Mouse (Mus musculus) heart, embryonic 14.5 days (tissue): ENCODE data around the gene Bdnf. TPM values are rescaled to one million over a fixed set of nuclear protein-coding genes. Genes with fewer than 3 reads are reported as not detected.

ENCODE experiments used
- ATAC-seq: fragments of 200-750 bp; cut with Nextera tagmentation; 2 replicates; pipeline ENCODE4 v1.8.0; 2017; ENCODE audit warnings: low read depth, moderate TSS enrichment; ENCODE audit not compliant: insufficient number of reproducible peaks, insufficient read depth, low FRiP score
- H3K27ac ChIP-seq, 2 experiments: fragments of 200-500 bp in 1 of 2; fragments of 300-500 bp in 1 of 2; sonication (generic) in 1 of 2; replicated peaks in 1 of 2; 2 replicates each; pipeline ENCODE4 v1.5.1; 2012 to 2014; ENCODE audit warnings: low read depth in 2 of 2, low read length in 2 of 2, control low read depth in 1 of 2, mild to moderate bottlenecking in 1 of 2, mixed read lengths in 1 of 2; ENCODE audit not compliant: control insufficient read depth in 1 of 2, insufficient read depth in 1 of 2
- H3K27me3 ChIP-seq: fragments of 300-500 bp; sonication (generic); 2 replicates; pipeline ENCODE4 v1.6.1; 2014; ENCODE audit warnings: mild to moderate bottlenecking, low read length, control low read depth; ENCODE audit not compliant: control insufficient read depth, insufficient read depth
- H3K36me3 ChIP-seq: fragments of 300-500 bp; sonication (generic); 2 replicates; pipeline ENCODE4 v1.6.1; 2014; ENCODE audit warnings: mild to moderate bottlenecking, control low read depth, low read length, mixed read lengths; ENCODE audit not compliant: control insufficient read depth, insufficient read depth
- H3K4me1 ChIP-seq, 2 experiments: fragments of 200-500 bp in 1 of 2; fragments of 300-500 bp in 1 of 2; sonication (generic) in 1 of 2; 2 replicates each; pipeline ENCODE4 v1.6.1; 2012 to 2014; ENCODE audit warnings: low read length in 2 of 2, control low read depth in 1 of 2, mixed read lengths in 1 of 2; ENCODE audit not compliant: control insufficient read depth in 2 of 2, insufficient read depth in 2 of 2
- H3K4me2 ChIP-seq: fragments of 300-500 bp; sonication (generic); 2 replicates; pipeline ENCODE4 v1.6.1; 2014; ENCODE audit warnings: mild to moderate bottlenecking, low read length
- H3K4me3 ChIP-seq, 2 experiments: fragments of 200-500 bp in 1 of 2; fragments of 300-500 bp in 1 of 2; sonication (generic) in 1 of 2; 2 replicates each; pipeline ENCODE4 v1.5.1; 2012 to 2014; ENCODE audit warnings: low read length in 2 of 2, mild to moderate bottlenecking in 2 of 2, control low read depth in 1 of 2, low read depth in 1 of 2, moderate library complexity in 1 of 2; ENCODE audit not compliant: control insufficient read depth in 1 of 2, insufficient read depth in 1 of 2
- H3K9ac ChIP-seq: fragments of 300-500 bp; sonication (generic); 2 replicates; pipeline ENCODE4 v1.6.1; 2014; ENCODE audit warnings: mild to moderate bottlenecking, low read length
- H3K9me3 ChIP-seq: fragments of 300-500 bp; sonication (generic); 2 replicates; pipeline ENCODE4 v1.6.1; 2016; ENCODE audit warnings: low read length, control low read depth; ENCODE audit not compliant: control insufficient read depth
- WGBS: fragments of 180-500 bp; shearing (Covaris S2); extraction: QIAGEN DNeasy Blood & Tissue Kit; methylation state at CpG from one replicate; pipeline ENCODE4 v1.1.7; 2014; 5-methylcytosine and 5-hydroxymethylcytosine counted together
- polyA plus RNA-seq: library from polyadenylated mRNA; unstranded; fragments of >200 nt; fragmentation: Nextera tagmentation; extraction: Ambion mirVana; gene quantifications from 2 replicates; pipeline ENCODE4 v1.2.1, GENCODE M21; 2014

Gene Bdnf
- polyA plus RNA-seq, 1 experiment from 2014 or later: 0.45 TPM

GRCm38 (mm10) chr2:109711049-109711448 is 36.5 kb downstream of the Bdnf start:
- H3K27ac ChIP-seq: no peak overlapping the region
- no peaks in the 10 kb centered on the region for H3K36me3 ChIP-seq
- ATAC-seq: no peak
- WGBS: 70% methylated on average over 1 of the region's 1 CpGs
- H3K4me2 ChIP-seq: no peak overlapping the region
- H3K9ac ChIP-seq: no peak overlapping the region
- no peaks in the 10 kb centered on the region for H3K9me3 ChIP-seq
- no peaks in the 10 kb centered on the region for H3K4me1 ChIP-seq
- H3K4me3 ChIP-seq: no peak overlapping the region
- no peaks in the 10 kb centered on the region for H3K27me3 ChIP-seq

GRCm38 (mm10) chr2:109725261-109725660 is 50.8 kb downstream of the Bdnf start:
- no peak for ATAC-seq
- Histone ChIP-seq H3K4me2 (no peak overlapping the region), H3K36me3 (no peaks in the 10 kb centered on the region), H3K4me3 (no peak overlapping the region), H3K27ac (no peak overlapping the region), H3K9ac (no peak overlapping the region), H3K4me1 (no peaks in the 10 kb centered on the region), H3K9me3 (no peaks in the 10 kb centered on the region), H3K27me3 (no peaks in the 10 kb centered on the region)
- WGBS: 59% methylated on average over 3 of the region's 3 CpGs

- Histone ChIP-seq H3K4me1 (no peaks in the 10 kb centered on the region), H3K9ac (no peak overlapping the region), H3K4me3 (no peak overlapping the region), H3K36me3 (no peaks in the 10 kb centered on the region), H3K4me2 (no peak overlapping the region), H3K27me3 (no peaks in the 10 kb centered on the region), H3K9me3 (no peaks in the 10 kb centered on the region), H3K27ac (no peak overlapping the region)
- no peak for ATAC-seq
- WGBS: 55% methylated on average over 6 of the region's 6 CpGs
These were observed 51.3 kb downstream of the Bdnf start for GRCm38 (mm10) chr2:109725831-109726230.

- Histone ChIP-seq H3K4me3 (no peak overlapping the region), H3K36me3 (no peaks in the 10 kb centered on the region), H3K27ac (no peak overlapping the region), H3K9me3 (no peaks in the 10 kb centered on the region), H3K9ac (no peak overlapping the region), H3K4me2 (no peak overlapping the region), H3K27me3 (no peaks in the 10 kb centered on the region), H3K4me1 (no peaks in the 10 kb centered on the region)
- ATAC-seq: no peak
- 86% methylated on average over 1 of the region's 1 CpGs for WGBS
These were observed 54.7 kb downstream of the Bdnf start for GRCm38 (mm10) chr2:109729221-109729620.

- H3K27me3 ChIP-seq: no peaks in the 10 kb centered on the region
These were observed 58.9 kb downstream of the Bdnf start for GRCm38 (mm10) chr2:109733201-109734039.

GRCm38 (mm10) chr2:109734228-109734627 is 59.7 kb downstream of the Bdnf start:
- WGBS: 77% methylated on average over 3 of the region's 3 CpGs
- H3K27me3 ChIP-seq: no peaks in the 10 kb centered on the region

More at GRCm38 (mm10) chr2:109733201-109734039, 58.9 kb downstream of the Bdnf start:
- H3K4me3 ChIP-seq: no peak overlapping the region
- H3K9ac ChIP-seq: no peak overlapping the region
- no peak for ATAC-seq
- WGBS: 62% methylated on average over 9 of the region's 9 CpGs
- no peak overlapping the region for H3K27ac ChIP-seq
- no peaks in the 10 kb centered on the region for H3K36me3 ChIP-seq
- no peak overlapping the region for H3K4me2 ChIP-seq
- H3K4me1 ChIP-seq: no peaks in the 10 kb centered on the region; a peak in 1 of 4 replicates
- no peaks in the 10 kb centered on the region for H3K9me3 ChIP-seq

GRCm38 (mm10) chr2:109734666-109735065 is 60.2 kb downstream of the Bdnf start:
- Histone ChIP-seq H3K9me3 (no peaks in the 10 kb centered on the region), H3K27me3 (no peaks in the 10 kb centered on the region), H3K9ac (no peak overlapping the region), H3K36me3 (no peaks in the 10 kb centered on the region), H3K4me1 (no peaks in the 10 kb centered on the region; a peak in 1 of 4 replicates), H3K27ac (no peak overlapping the region), H3K4me2 (no peak overlapping the region), H3K4me3 (no peak overlapping the region)
- 76% methylated on average over 6 of the region's 6 CpGs for WGBS
- no peak for ATAC-seq

More at GRCm38 (mm10) chr2:109734228-109734627, 59.7 kb downstream of the Bdnf start:
- Histone ChIP-seq H3K9ac (no peak overlapping the region), H3K4me3 (no peak overlapping the region), H3K27ac (no peak overlapping the region), H3K9me3 (no peaks in the 10 kb centered on the region), H3K4me1 (no peaks in the 10 kb centered on the region; a peak in 1 of 4 replicates), H3K36me3 (no peaks in the 10 kb centered on the region), H3K4me2 (no peak overlapping the region)
- ATAC-seq: no peak
